Mouse (Mus musculus) neutrophil, adult 5-6 weeks (primary cell): ENCODE results near the gene Gal3st3. TPM values are rescaled to one million over a fixed set of nuclear protein-coding genes. Genes with fewer than 3 reads are reported as not detected.
"Not testable (repeated sequence)": the region's sequence is repeated elsewhere in the genome, so short reads cannot be mapped to it uniquely, and the experiment has no call there.

Experiments
- ATAC-seq: fragments of 151-379, 151-347 bp; 2 replicates; pipeline ENCODE4 v1.8.0; 2017; ENCODE audit warnings: mild to moderate bottlenecking, moderate TSS enrichment; ENCODE audit not compliant: insufficient number of reproducible peaks, poor library complexity, low FRiP score, severe bottlenecking; ENCODE audit errors: extremely low read depth
- total RNA-seq: library from RNA; stranded (forward); fragments of 200-1000 nt; gene quantifications from 2 replicates; pipeline ENCODE4 v1.2.3, GENCODE M21; 2017

Gal3st3 gene
- total RNA-seq, 1 experiment from 2014 or later, result not detected

- ATAC-seq, result peak; percentile 71
Measured at GRCm38 (mm10) chr19:5302455-5302854, 4.3 kb downstream of the Gal3st3 start.

DNA sequence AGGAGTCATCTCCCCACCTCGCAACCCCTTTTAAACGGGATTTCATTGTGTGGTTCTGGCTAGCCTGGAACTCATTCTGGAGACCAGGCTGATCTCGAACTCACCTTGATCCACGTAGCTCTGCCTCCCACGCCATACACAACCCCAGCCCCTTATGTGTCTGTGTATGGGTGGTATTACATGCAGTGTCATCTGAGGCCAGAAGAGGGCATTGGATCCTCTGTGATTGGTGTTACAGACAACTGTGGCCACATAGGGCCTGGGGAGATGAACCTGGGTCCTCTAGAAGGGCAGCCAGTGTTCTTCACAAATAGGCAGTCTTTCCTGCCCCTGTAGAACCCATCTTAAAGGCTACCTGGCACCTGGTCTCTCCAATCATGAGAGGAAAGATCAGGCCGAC, 8.1 kb downstream of the Gal3st3 start:
- no peak for ATAC-seq

- ATAC-seq, result no peak
Measured at GRCm38 (mm10) chr19:5306968-5307734, 9.0 kb downstream of the Gal3st3 start.

DNA sequence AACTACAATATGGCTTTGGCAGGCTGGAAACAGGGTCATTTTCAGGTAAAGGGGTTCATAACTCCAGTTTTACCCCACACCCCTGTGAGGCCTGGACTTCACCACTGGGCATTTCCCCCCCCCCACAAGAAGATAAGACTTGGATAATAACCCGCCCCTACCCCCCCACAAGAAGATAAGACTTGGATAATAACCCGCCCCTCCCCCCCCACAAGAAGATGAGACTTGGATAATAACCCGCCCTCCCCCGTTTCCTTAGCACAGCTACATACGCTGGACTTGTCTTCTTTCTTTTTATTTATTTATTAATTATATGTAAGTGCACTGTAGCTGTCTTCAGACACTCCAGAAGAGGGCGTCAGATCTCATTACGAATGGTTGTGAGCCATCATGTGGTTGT, 10.9 kb downstream of the Gal3st3 start:
- ATAC-seq, result no peak

- ATAC-seq, result no peak
Measured at GRCm38 (mm10) chr19:5313189-5313588, 15.1 kb downstream of the Gal3st3 start.

DNA sequence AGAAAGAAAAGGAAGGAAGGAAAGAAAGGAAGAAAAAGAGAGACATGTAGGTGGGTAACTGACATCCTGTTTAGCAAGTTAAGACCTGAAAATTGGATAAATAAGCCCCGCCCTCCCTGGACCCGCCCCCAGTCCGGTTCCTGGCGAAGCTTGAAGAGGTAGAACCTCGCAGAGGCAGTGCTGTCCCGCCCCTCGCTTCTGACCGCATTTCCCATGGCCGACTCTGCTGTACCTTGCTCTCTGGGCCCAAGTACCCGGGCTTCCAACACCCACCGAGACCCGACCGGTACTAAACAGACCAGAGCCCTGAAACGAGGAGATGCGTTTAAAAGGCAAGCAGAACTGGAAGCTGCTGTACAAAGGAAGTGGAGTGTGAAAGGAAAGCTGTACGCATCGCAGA, 25.7 kb downstream of the Gal3st3 start:
- no peak for ATAC-seq

- ATAC-seq, result no peak
Measured at GRCm38 (mm10) chr19:5327970-5328369, 29.8 kb downstream of the Gal3st3 start.

DNA sequence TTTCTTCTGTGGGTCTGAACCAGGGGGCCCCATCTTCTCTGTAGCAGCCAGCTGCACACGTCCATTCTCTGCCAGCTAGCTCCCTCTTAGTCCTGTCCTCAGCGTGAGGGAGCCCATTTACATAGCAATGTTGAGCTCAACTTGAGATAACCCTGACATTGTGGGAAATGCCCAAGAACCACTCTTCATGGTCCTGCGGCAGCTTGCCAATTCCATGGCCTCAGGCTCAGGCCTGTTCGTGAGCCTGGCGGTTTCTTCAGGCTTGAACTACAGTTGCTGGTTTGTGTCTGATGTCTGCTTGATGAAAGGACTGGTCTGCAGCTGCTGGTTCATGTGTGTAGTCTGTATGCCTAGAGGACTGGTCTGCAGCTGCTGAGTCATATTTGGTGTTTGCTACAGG, 36.6 kb downstream of the Gal3st3 start:
- no peak for ATAC-seq

- no peak for ATAC-seq
Measured at GRCm38 (mm10) chr19:5335441-5335840, 37.3 kb downstream of the Gal3st3 start, which contains the start of gene Catsper1. Catsper1 (plus strand) TSS chr19:5335741.

- peak; percentile 56; the same call in 1 of the 2 replicates for ATAC-seq
Measured at GRCm38 (mm10) chr19:5337975-5338374, 39.8 kb downstream of the Gal3st3 start.

GRCm38 (mm10) chr19:5341360-5341759, 43.2 kb downstream of the Gal3st3 start:
- no peak for ATAC-seq

- ATAC-seq, result no peak
Measured at GRCm38 (mm10) chr19:5345297-5346131, 47.4 kb downstream of the Gal3st3 start.

- ATAC-seq, result no peak
Measured at GRCm38 (mm10) chr19:5348064-5348463, 49.9 kb downstream of the Gal3st3 start.

- peak; percentile 37; the same call in 1 of the 2 replicates for ATAC-seq
Measured at GRCm38 (mm10) chr19:5348526-5349501, 50.7 kb downstream of the Gal3st3 start.

- not testable (repeated sequence) for ATAC-seq
Measured at GRCm38 (mm10) chr19:5349502-5349873, 51.4 kb downstream of the Gal3st3 start, which contains the start of gene Cst6. Cst6 (minus strand) TSS chr19:5349574.

DNA sequence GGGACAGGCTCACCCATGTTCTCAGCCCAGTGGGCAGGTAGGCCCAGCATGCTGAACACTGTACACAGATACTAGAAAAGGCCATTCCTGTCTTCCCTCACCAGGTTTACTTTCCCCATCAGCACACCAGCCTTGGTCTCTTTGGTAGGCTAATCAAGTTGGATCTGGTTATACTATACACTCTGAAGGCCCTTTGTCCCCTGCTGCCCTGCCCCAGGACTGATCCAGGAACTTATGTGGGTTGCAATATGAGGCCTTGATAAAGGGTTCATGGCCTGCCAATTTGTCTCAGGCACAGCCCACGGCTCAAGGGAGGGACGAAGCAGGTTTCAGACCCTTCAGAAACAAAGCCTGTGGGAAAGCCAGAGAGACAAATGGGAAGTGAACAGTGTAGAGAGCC, 55.5 kb downstream of the Gal3st3 start:
- ATAC-seq, result no peak

DNA sequence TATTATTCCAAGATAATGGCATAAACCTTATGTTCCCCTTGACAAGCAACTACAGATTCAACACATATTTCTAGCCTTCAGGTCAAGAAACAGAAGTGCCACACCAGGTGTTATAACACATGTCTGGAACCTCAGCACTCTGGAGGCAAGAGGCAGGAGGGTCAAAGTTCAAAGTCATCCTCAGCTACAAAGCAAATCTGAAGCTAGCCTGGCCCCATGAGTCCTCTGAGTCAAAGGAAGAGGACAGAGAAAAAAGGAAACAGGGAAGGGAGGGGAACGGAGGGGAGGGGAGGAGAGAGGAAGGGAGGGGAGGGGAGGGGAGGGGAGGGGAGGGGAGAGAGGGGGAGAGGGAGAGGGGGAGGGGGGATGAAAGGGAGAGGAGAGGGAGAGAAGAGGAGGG, 57.9 kb downstream of the Gal3st3 start:
- ATAC-seq, result no peak
